Mouse (Mus musculus) olfactory bulb, adult 2 months (tissue): ENCODE results near the gene Gldc. TPM values are rescaled to one million over a fixed set of nuclear protein-coding genes. Genes with fewer than 3 reads are reported as not detected.

Experiments used
- H3K27ac ChIP-seq: fragments of 200-500 bp; 2 replicates; pipeline ENCODE4 v1.5.1; 2012; ENCODE audit warnings: low read depth, low read length; ENCODE audit not compliant: insufficient read depth
- H3K4me1 ChIP-seq: fragments of 200-500 bp; 2 replicates; pipeline ENCODE4 v1.6.1; 2012; ENCODE audit warnings: low read length; ENCODE audit not compliant: control insufficient read depth, insufficient read depth
- H3K4me3 ChIP-seq: fragments of 200-500 bp; 2 replicates; pipeline ENCODE4 v1.5.1; 2012; ENCODE audit warnings: mild to moderate bottlenecking, low read depth, low read length, moderate library complexity; ENCODE audit not compliant: insufficient read depth
- CTCF ChIP-seq: fragments of 200-500 bp; IDR thresholded peaks from 2 replicates; pipeline ENCODE4 v1.5.1; 2012; ENCODE audit warnings: low read depth, mild to moderate bottlenecking, low read length, moderate library complexity; ENCODE audit not compliant: insufficient read depth
- POLR2A ChIP-seq: fragments of 200-500 bp; IDR thresholded peaks from 2 replicates; pipeline ENCODE4 v1.6.1; 2012; ENCODE audit warnings: mild to moderate bottlenecking, low read depth, low read length, moderate library complexity; ENCODE audit not compliant: insufficient read depth
- WGBS: fragments of 180-500 bp; shearing (Covaris S2); methylation state at CpG from one replicate; pipeline ENCODE4 v1.1.7; 2018; 5-methylcytosine and 5-hydroxymethylcytosine counted together
- polyA plus RNA-seq: library from polyadenylated mRNA; stranded (reverse); fragments of >200 nt; gene quantifications from 2 replicates; pipeline ENCODE4 v1.2.4, GENCODE M21; 2012; ENCODE audit warnings: low replicate concordance; ENCODE audit not compliant: missing spikeins, insufficient read depth, insufficient read length

Gene Gldc
- polyA plus RNA-seq, 1 experiment, result not detected

GRCm38 (mm10) chr19:30164228-30164627 lies 11.0 kb downstream of the Gldc start:
- WGBS, result 56% methylated on average over 2 of the region's 2 CpGs
- TF ChIP-seq CTCF (no peak), POLR2A (no peak)
- H3K4me1 ChIP-seq, result no peaks in the 10 kb centered on the region
- no peak overlapping the region for H3K4me3 ChIP-seq
- H3K27ac ChIP-seq, result no peak overlapping the region

GRCm38 (mm10) chr19:30162808-30163207 lies 12.4 kb downstream of the Gldc start:
- TF ChIP-seq CTCF (no peak), POLR2A (no peak)
- 83% methylated on average over 5 of the region's 5 CpGs for WGBS
- no peak overlapping the region for H3K27ac ChIP-seq

GRCm38 (mm10) chr19:30160021-30160420 lies 15.2 kb downstream of the Gldc start:
- H3K4me3 ChIP-seq, result no peak overlapping the region
- H3K4me1 ChIP-seq, result peaks cover 3% of the 10 kb centered on the region; the same call in 1 of the 2 replicates
- H3K27ac ChIP-seq, result no peak overlapping the region
- no peak for TF ChIP-seq CTCF
- no peak for TF ChIP-seq POLR2A
- 59% methylated on average over 2 of the region's 2 CpGs for WGBS

More at GRCm38 (mm10) chr19:30162808-30163207, 12.4 kb downstream of the Gldc start:
- H3K4me1 ChIP-seq, result 0 out of 2 replicates have a peak, but pooled peaks cover under 1% of the 10 kb centered on the region
- H3K4me3 ChIP-seq, result no peak overlapping the region

GRCm38 (mm10) chr19:30158189-30158588 lies 17.0 kb downstream of the Gldc start:
- no peak overlapping the region for H3K27ac ChIP-seq
- peaks cover 3% of the 10 kb centered on the region; the same call in 1 of the 2 replicates for H3K4me1 ChIP-seq
- WGBS, result 83% methylated on average over 4 of the region's 4 CpGs
- TF ChIP-seq CTCF (no peak), POLR2A (no peak)
- H3K4me3 ChIP-seq, result no peak overlapping the region

DNA sequence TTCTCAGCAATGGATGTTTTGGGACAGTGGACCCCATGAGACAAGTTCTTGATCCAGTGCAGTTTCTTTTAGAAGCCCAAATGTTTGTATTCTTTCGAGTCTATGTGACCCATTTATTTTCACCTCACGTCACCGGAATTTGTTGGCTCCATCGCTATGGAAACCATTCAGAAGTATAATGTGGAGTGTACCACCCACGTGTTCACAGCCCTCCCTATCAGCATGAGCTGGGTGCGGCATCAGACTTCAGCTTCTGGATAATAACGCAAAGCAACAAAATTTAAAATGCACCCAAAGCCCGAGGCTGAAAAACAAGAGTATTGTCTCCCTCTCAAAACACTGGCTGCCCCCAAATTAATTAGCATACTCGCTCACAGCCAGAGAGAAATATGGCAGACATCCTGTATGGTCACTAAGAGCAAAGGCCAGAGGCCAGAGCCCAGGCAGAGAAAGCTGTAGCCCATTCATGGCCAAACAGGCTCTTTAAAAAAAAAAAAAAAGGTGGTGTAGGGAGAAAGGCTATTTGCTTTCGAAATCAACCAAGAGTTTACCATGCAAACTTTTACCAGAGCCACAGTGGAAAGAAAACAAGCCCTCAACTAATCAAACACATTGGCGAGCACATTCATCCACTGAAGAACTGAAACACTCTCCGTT lies 18.1 kb downstream of the Gldc start:
- H3K27ac ChIP-seq, result no peak overlapping the region
- 22% methylated on average over 12 of the region's 12 CpGs for WGBS
- no peak overlapping the region for H3K4me3 ChIP-seq
- TF ChIP-seq POLR2A, result no peak
- TF ChIP-seq CTCF, result no peak
- H3K4me1 ChIP-seq, result peaks cover 3% of the 10 kb centered on the region; the same call in 1 of the 2 replicates

- TF ChIP-seq CTCF (no peak), POLR2A (no peak)
- H3K4me1 ChIP-seq, result peaks cover 3% of the 10 kb centered on the region; the same call in 1 of the 2 replicates
- H3K4me3 ChIP-seq, result no peak overlapping the region
- H3K27ac ChIP-seq, result no peak overlapping the region
- 62% methylated on average over 3 of the region's 3 CpGs for WGBS
Measured at GRCm38 (mm10) chr19:30153729-30154128, 21.5 kb downstream of the Gldc start.

DNA sequence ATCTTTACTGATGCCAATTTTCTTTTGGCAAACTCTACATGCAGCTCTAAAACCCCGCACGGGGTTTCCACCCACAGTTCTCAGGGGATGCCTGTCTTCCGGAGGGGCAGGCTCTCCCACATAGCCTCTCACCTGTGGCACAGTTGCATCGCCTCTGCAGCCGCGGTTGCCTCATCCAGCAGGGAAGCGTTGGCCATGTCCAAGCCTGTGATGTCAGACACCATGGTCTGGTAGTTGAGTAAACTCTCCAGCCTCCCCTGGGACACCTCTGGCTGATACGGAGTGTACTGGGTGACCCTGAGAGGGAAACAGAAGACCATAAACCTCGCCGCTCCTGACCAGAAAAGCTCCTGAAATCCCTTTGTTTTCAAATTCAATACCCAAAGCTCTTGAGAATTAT lies 23.9 kb downstream of the Gldc start:
- H3K4me1 ChIP-seq, result no peaks in the 10 kb centered on the region
- H3K27ac ChIP-seq, result no peak overlapping the region
- TF ChIP-seq POLR2A (no peak), CTCF (no peak)
- 87% methylated on average over 10 of the region's 10 CpGs for WGBS
- H3K4me3 ChIP-seq, result no peak overlapping the region

- Histone ChIP-seq H3K4me3 (no peak overlapping the region), H3K4me1 (no peaks in the 10 kb centered on the region), H3K27ac (no peak overlapping the region)
- 85% methylated on average over 6 of the region's 6 CpGs for WGBS
- TF ChIP-seq POLR2A (no peak), CTCF (no peak)
Measured at GRCm38 (mm10) chr19:30149238-30149805, 25.9 kb downstream of the Gldc start.

GRCm38 (mm10) chr19:30147306-30147705 lies 27.9 kb downstream of the Gldc start:
- no peak for TF ChIP-seq CTCF
- WGBS, result 87% methylated on average over 4 of the region's 4 CpGs

More at GRCm38 (mm10) chr19:30147306-30147705, 27.9 kb downstream of the Gldc start:
- Histone ChIP-seq H3K4me1 (no peaks in the 10 kb centered on the region), H3K4me3 (no peak overlapping the region), H3K27ac (no peak overlapping the region)
